In the genomic region with DNA sequence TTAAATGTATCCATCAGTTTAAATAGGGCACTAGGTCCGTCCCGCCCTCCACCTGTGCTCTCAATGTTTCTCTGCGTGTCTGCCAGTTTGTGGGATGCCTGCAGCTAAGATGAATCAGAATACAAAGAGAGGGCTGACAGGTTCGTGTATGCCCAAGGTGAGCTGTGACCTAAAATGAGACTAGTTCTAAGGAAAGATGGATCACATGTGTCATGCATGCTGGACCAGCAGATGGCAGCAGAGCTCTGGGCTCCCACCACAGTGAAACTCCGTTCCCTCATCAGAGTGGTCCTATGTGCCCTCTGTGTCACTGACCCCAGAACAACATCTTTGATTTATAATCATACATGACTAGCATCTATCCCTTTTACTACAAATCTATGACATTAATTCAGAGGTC, we compare ENCODE assay signal across 8 mouse cellular contexts.
DNase-seq lines count a peak whose midpoint lies in the region; ATAC-seq lines count a peak whose summit lies in the region.

No protein-coding gene starts in this region.

- no peak overlapping the region for H3K9ac ChIP-seq in embryonic facial prominence, embryonic 11.5 days (replicated peaks; ENCODE audit: low read length)

- H3K4me2 ChIP-seq in embryonic facial prominence, embryonic 11.5 days (ENCODE audit: low read depth, low read length): peak overlapping the region; percentile 80

- peak; percentile 64 for DNase-seq in 416B (ENCODE audit: low read depth)
- peak; percentile 65 for DNase-seq in adrenal gland, postnatal 25 days
- DNase-seq in embryonic facial prominence, embryonic 11.5 days (ENCODE audit: low spot score): peak; percentile 85
- peak; percentile 31 to 82 for DNase-seq in heart, adult 18-20 months
- DNase-seq in kidney, adult 11 months: peak; percentile 20
- DNase-seq in left cerebral cortex, postnatal 4 days: peak; percentile 91
- peak; percentile 82 for DNase-seq in midbrain, embryonic 10.5 days (ENCODE audit: low spot score)
- DNase-seq in splenic B cell, adult 2 months (ENCODE audit: low read depth, low spot score): peak; percentile 37

- H3K9me3 ChIP-seq in embryonic facial prominence, embryonic 11.5 days (replicated peaks; ENCODE audit: control insufficient read depth, low read length): no peaks in the 10 kb centered on the region
- H3K9me3 ChIP-seq in midbrain, embryonic 10.5 days (replicated peaks): no peaks in the 10 kb centered on the region

- H3K4me3 ChIP-seq in embryonic facial prominence, embryonic 11.5 days (ENCODE audit: low read depth, low read length): peak overlapping the region; percentile 34
- peak overlapping the region; percentile 61 for H3K4me3 ChIP-seq in midbrain, embryonic 10.5 days

- intact Hi-C loops in left cerebral cortex, postnatal 4 days (cut with DNase I): loop anchor here (2.0 to 5.0 kb wide), 4 partner anchors 136 to 1669 kb away; no protein-coding TSS in a partner anchor

- no peak overlapping the region for H3K27ac ChIP-seq in embryonic facial prominence, embryonic 11.5 days (replicated peaks; ENCODE audit: low read depth, low read length)
- H3K27ac ChIP-seq in midbrain, embryonic 10.5 days (replicated peaks): peak overlapping the region; percentile 89

- peak; percentile 74 for ATAC-seq in embryonic facial prominence, embryonic 11.5 days (replicated peaks; ENCODE audit: insufficient number of reproducible peaks, low FRiP score, low TSS enrichment, low read depth)

- no peaks in the 10 kb centered on the region for H3K27me3 ChIP-seq in embryonic facial prominence, embryonic 11.5 days (ENCODE audit: control insufficient read depth, insufficient read depth, low read length)
- H3K27me3 ChIP-seq in midbrain, embryonic 10.5 days (ENCODE audit: low read depth, poor library complexity, severe bottlenecking): no peaks in the 10 kb centered on the region; the same call in 1 of the 2 replicates
- H3K27me3 ChIP-seq in splenic B cell, adult 2 months (ENCODE audit: control insufficient read depth, insufficient read depth, low read length, poor library complexity, severe bottlenecking): no peaks in the 10 kb centered on the region

- 0% methylated on average over 5 of the region's 5 CpGs for WGBS in embryonic facial prominence, embryonic 11.5 days
- 0% methylated on average over 5 of the region's 5 CpGs for WGBS in midbrain, embryonic 10.5 days

- H3K4me1 ChIP-seq in embryonic facial prominence, embryonic 11.5 days (ENCODE audit: control insufficient read depth, insufficient read depth, low read length): no peaks in the 10 kb centered on the region
- peaks cover 40% of the 10 kb centered on the region for H3K4me1 ChIP-seq in midbrain, embryonic 10.5 days

- no peaks in the 10 kb centered on the region for H3K36me3 ChIP-seq in embryonic facial prominence, embryonic 11.5 days (replicated peaks; ENCODE audit: control insufficient read depth, insufficient read depth, low read depth, low read length)
- no peaks in the 10 kb centered on the region for H3K36me3 ChIP-seq in midbrain, embryonic 10.5 days
- no peaks in the 10 kb centered on the region for H3K36me3 ChIP-seq in splenic B cell, adult 2 months (ENCODE audit: control insufficient read depth, insufficient read depth, low read length, poor library complexity, severe bottlenecking)

Comparison
In these comparisons a context has a peak if more than half of its experiments do, and no peak if none do; other contexts are left out.
1. DNase-seq: peak in every context shown above with its lines; median percentile 91 in left cerebral cortex, postnatal 4 days; 85 in embryonic facial prominence, embryonic 11.5 days; 82 in midbrain, embryonic 10.5 days; 65 in adrenal gland, postnatal 25 days; 64 in 416B; 56 in heart, adult 18-20 months; 37 in splenic B cell, adult 2 months; 20 in kidney, adult 11 months.